Mouse (Mus musculus) midbrain, embryonic 15.5 days (tissue): ENCODE measurements around the gene Tctex1d4. TPM values are rescaled to one million over a fixed set of nuclear protein-coding genes. Genes with fewer than 3 reads are reported as not detected.

Source experiments
- ATAC-seq: fragments of 200-750 bp; cut with Nextera tagmentation; replicated peaks from 2 replicates; pipeline ENCODE4 v1.8.0; 2017; ENCODE audit warnings: moderate TSS enrichment
- H3K27ac ChIP-seq: fragments of 300-500 bp; sonication (generic); 2 replicates; pipeline ENCODE4 v1.5.1; 2015; ENCODE audit warnings: mild to moderate bottlenecking, inconsistent platforms
- H3K27me3 ChIP-seq: fragments of 300-500 bp; sonication (generic); replicated peaks from 2 replicates; pipeline ENCODE4 v1.6.1; 2015; ENCODE audit warnings: inconsistent platforms
- H3K36me3 ChIP-seq: fragments of 300-500 bp; sonication (generic); replicated peaks from 2 replicates; pipeline ENCODE4 v1.6.1; 2015; ENCODE audit warnings: inconsistent platforms
- H3K4me1 ChIP-seq: fragments of 300-500 bp; sonication (generic); 2 replicates; pipeline ENCODE4 v1.6.1; 2015; ENCODE audit warnings: inconsistent platforms
- H3K4me2 ChIP-seq: fragments of 300-500 bp; sonication (generic); 2 replicates; pipeline ENCODE4 v1.6.1; 2015; ENCODE audit warnings: inconsistent platforms, mild to moderate bottlenecking, moderate library complexity
- H3K4me3 ChIP-seq: fragments of 300-500 bp; sonication (generic); 2 replicates; pipeline ENCODE4 v1.5.1; 2015; ENCODE audit warnings: mild to moderate bottlenecking, inconsistent platforms
- H3K9ac ChIP-seq: fragments of 300-500 bp; sonication (generic); 2 replicates; pipeline ENCODE4 v1.6.1; 2015; ENCODE audit warnings: mild to moderate bottlenecking, inconsistent platforms
- H3K9me3 ChIP-seq: fragments of 300-500 bp; sonication (generic); 2 replicates; pipeline ENCODE4 v1.6.1; 2016; ENCODE audit warnings: inconsistent platforms
- WGBS: fragments of 180-500 bp; shearing (Covaris S2); methylation state at CpG from one replicate; pipeline ENCODE4 v1.1.7; 2015; ENCODE audit warnings: mixed read lengths; 5-methylcytosine and 5-hydroxymethylcytosine counted together
- polyA plus RNA-seq: library from polyadenylated mRNA; unstranded; fragments of >200 nt; fragmentation: Nextera tagmentation; extraction: Ambion mirVana; gene quantifications from 2 replicates; pipeline ENCODE4 v1.2.1, GENCODE M21; 2015

Tctex1d4 gene
- polyA plus RNA-seq, 1 experiment from 2014 or later, result not detected

- Histone ChIP-seq H3K27ac (no peak overlapping the region), H3K9me3 (no peaks in the 10 kb centered on the region), H3K4me2 (no peak overlapping the region), H3K36me3 (no peaks in the 10 kb centered on the region), H3K4me3 (no peak overlapping the region), H3K4me1 (peaks cover 25% of the 10 kb centered on the region), H3K9ac (no peak overlapping the region), H3K27me3 (no peaks in the 10 kb centered on the region)
- 85% methylated on average over 4 of the region's 4 CpGs for WGBS
- no peak for ATAC-seq
Observed at GRCm38 (mm10) chr4:117122209-117122608, 4.4 kb upstream of the Tctex1d4 start.

- Histone ChIP-seq H3K9ac (no peak overlapping the region), H3K4me1 (peaks cover 25% of the 10 kb centered on the region), H3K4me2 (no peak overlapping the region), H3K27me3 (no peaks in the 10 kb centered on the region), H3K4me3 (no peak overlapping the region), H3K9me3 (no peaks in the 10 kb centered on the region), H3K36me3 (peaks cover 4% of the 10 kb centered on the region; the same call in 1 of the 2 replicates), H3K27ac (no peak overlapping the region)
- WGBS, result 87% methylated on average over 8 of the region's 9 CpGs
- no peak for ATAC-seq
Observed at GRCm38 (mm10) chr4:117123546-117124217, 2.9 kb upstream of the Tctex1d4 start.

GRCm38 (mm10) chr4:117124218-117124517 is 2.4 kb upstream of the Tctex1d4 start:
- Histone ChIP-seq H3K4me1 (peaks cover 25% of the 10 kb centered on the region), H3K4me3 (no peak overlapping the region), H3K9ac (no peak overlapping the region), H3K36me3 (peaks cover 7% of the 10 kb centered on the region; the same call in 1 of the 2 replicates), H3K9me3 (no peaks in the 10 kb centered on the region), H3K4me2 (no peak overlapping the region), H3K27ac (no peak overlapping the region), H3K27me3 (no peaks in the 10 kb centered on the region)
- WGBS, result 92% methylated on average over 3 of the region's 3 CpGs
- no peak for ATAC-seq

GRCm38 (mm10) chr4:117124518-117125347 is 1.9 kb upstream of the Tctex1d4 start:
- WGBS, result 67% methylated on average over 14 of the region's 14 CpGs

GRCm38 (mm10) chr4:117125348-117125909 is 1.2 kb upstream of the Tctex1d4 start, which contains the start of gene Btbd19:
TSS of gene Btbd19 (minus strand) at chr4:117125725.
- H3K36me3 ChIP-seq, result peaks cover 7% of the 10 kb centered on the region; the same call in 1 of the 2 replicates
- no peak within 1 kb of the TSS for H3K4me2 ChIP-seq
- H3K27me3 ChIP-seq, result no peaks in the 10 kb centered on the region
- peak within 1 kb of the TSS; percentile 20; the same call in 1 of the 2 replicates for H3K9ac ChIP-seq
- 24% methylated on average over 8 of the region's 8 CpGs for WGBS
- no peak for ATAC-seq
- H3K4me1 ChIP-seq, result peaks cover 21% of the 10 kb centered on the region
- peak within 1 kb of the TSS; percentile 67 for H3K27ac ChIP-seq
- no peak within 1 kb of the TSS for H3K4me3 ChIP-seq
- no peaks in the 10 kb centered on the region for H3K9me3 ChIP-seq

More at GRCm38 (mm10) chr4:117124518-117125347, 1.9 kb upstream of the Tctex1d4 start:
- Histone ChIP-seq H3K4me1 (peaks cover 23% of the 10 kb centered on the region), H3K4me3 (no peak overlapping the region), H3K27me3 (no peaks in the 10 kb centered on the region), H3K36me3 (peaks cover 7% of the 10 kb centered on the region; the same call in 1 of the 2 replicates), H3K4me2 (no peak overlapping the region), H3K27ac (peak overlapping the region; percentile 67), H3K9ac (peak overlapping the region; percentile 20; the same call in 1 of the 2 replicates), H3K9me3 (no peaks in the 10 kb centered on the region)
- no peak for ATAC-seq

- Histone ChIP-seq H3K9me3 (no peaks in the 10 kb centered on the region), H3K4me1 (peaks cover 18% of the 10 kb centered on the region), H3K27me3 (no peaks in the 10 kb centered on the region), H3K4me2 (no peak overlapping the region), H3K36me3 (peaks cover 7% of the 10 kb centered on the region; the same call in 1 of the 2 replicates), H3K4me3 (no peak overlapping the region), H3K9ac (0 out of 2 replicates have a peak overlapping the region, but pooled peaks have one; percentile 20), H3K27ac (peak overlapping the region; percentile 67)
- WGBS, result 45% methylated on average over 15 of the region's 15 CpGs
- no peak for ATAC-seq
Observed at GRCm38 (mm10) chr4:117125910-117126674, 502 bp upstream of the Tctex1d4 start.

GRCm38 (mm10) chr4:117127991-117128686 is 1.5 kb downstream of the Tctex1d4 start:
- Histone ChIP-seq H3K9ac (no peak overlapping the region), H3K4me2 (no peak overlapping the region), H3K36me3 (peaks cover 7% of the 10 kb centered on the region; the same call in 1 of the 2 replicates), H3K9me3 (no peaks in the 10 kb centered on the region), H3K27me3 (no peaks in the 10 kb centered on the region), H3K4me1 (peaks cover 34% of the 10 kb centered on the region), H3K27ac (no peak overlapping the region), H3K4me3 (no peak overlapping the region)
- 92% methylated on average over 33 of the region's 33 CpGs for WGBS
- no peak for ATAC-seq

GRCm38 (mm10) chr4:117130790-117131189 is 4.2 kb downstream of the Tctex1d4 start:
- ATAC-seq, result no peak
- H3K9ac ChIP-seq, result no peak overlapping the region
- 46% methylated on average over 6 of the region's 6 CpGs for WGBS
- no peaks in the 10 kb centered on the region for H3K27me3 ChIP-seq
- peaks cover 7% of the 10 kb centered on the region; the same call in 1 of the 2 replicates for H3K36me3 ChIP-seq
- H3K9me3 ChIP-seq, result no peaks in the 10 kb centered on the region
- H3K4me1 ChIP-seq, result peaks cover 31% of the 10 kb centered on the region
- H3K4me2 ChIP-seq, result no peak overlapping the region
- H3K4me3 ChIP-seq, result no peak overlapping the region
- no peak overlapping the region for H3K27ac ChIP-seq

- Histone ChIP-seq H3K27ac (no peak overlapping the region), H3K4me1 (peaks cover 27% of the 10 kb centered on the region), H3K9me3 (no peaks in the 10 kb centered on the region), H3K27me3 (no peaks in the 10 kb centered on the region), H3K4me2 (no peak overlapping the region), H3K9ac (no peak overlapping the region), H3K36me3 (peaks cover 7% of the 10 kb centered on the region; the same call in 1 of the 2 replicates), H3K4me3 (no peak overlapping the region)
- 57% methylated on average over 6 of the region's 6 CpGs for WGBS
- ATAC-seq, result no peak
Observed at GRCm38 (mm10) chr4:117131198-117131597, 4.6 kb downstream of the Tctex1d4 start.

- H3K27me3 ChIP-seq, result no peaks in the 10 kb centered on the region
- H3K9me3 ChIP-seq, result no peaks in the 10 kb centered on the region
- peak overlapping the region; percentile 77 for H3K4me3 ChIP-seq
- peak overlapping the region; percentile 77 for H3K4me2 ChIP-seq
- peaks cover 7% of the 10 kb centered on the region; the same call in 1 of the 2 replicates for H3K36me3 ChIP-seq
- H3K9ac ChIP-seq, result peak overlapping the region; percentile 78
- ATAC-seq, result 0 out of 2 replicates have a peak, but pooled peaks have one; percentile 4
- peaks cover 27% of the 10 kb centered on the region for H3K4me1 ChIP-seq
- H3K27ac ChIP-seq, result no peak overlapping the region
- 10% methylated on average over 7 of the region's 7 CpGs for WGBS
Observed at GRCm38 (mm10) chr4:117131890-117132793, 5.5 kb downstream of the Tctex1d4 start.
